Mouse (Mus musculus) E14TG2a.4 (cell line): ENCODE measurements at regions not wholly inside any gene's neighbourhood (a gene's known extent, or its start where the extent isn't known, plus 50 kb on each side); places are given as distances from the start of the nearest gene placed in this dataset.

ENCODE experiments used
- H3K27me3 ChIP-seq: 2 replicates; pipeline ENCODE4 v1.6.1; 2014; ENCODE audit warnings: low read length, control low read depth; ENCODE audit not compliant: insufficient read depth
- H3K36me3 ChIP-seq: 2 replicates; pipeline ENCODE4 v1.6.1; 2014; ENCODE audit warnings: low read length, control low read depth; ENCODE audit not compliant: insufficient read depth
- H3K4me1 ChIP-seq: replicated peaks from 2 replicates; pipeline ENCODE4 v1.6.1; 2014; ENCODE audit warnings: low read depth, low read length, control low read depth
- H3K4me3 ChIP-seq: replicated peaks from 2 replicates; pipeline ENCODE4 v1.5.1; 2014; ENCODE audit warnings: mild to moderate bottlenecking, low read length
- H3K9me3 ChIP-seq: 2 replicates; pipeline ENCODE4 v1.6.1; 2014; ENCODE audit warnings: low read length, control low read depth
- CTCF ChIP-seq: conservative IDR thresholded peaks from 2 replicates; pipeline ENCODE4 v1.5.1; 2014; ENCODE audit warnings: low read length
- NANOG ChIP-seq: IDR thresholded peaks from 2 replicates; pipeline ENCODE4 v1.6.1; 2014; ENCODE audit warnings: borderline replicate concordance, low read length, mixed read lengths
- POU5F1 ChIP-seq: IDR thresholded peaks from 2 replicates; pipeline ENCODE4 v1.6.1; 2014; ENCODE audit warnings: low read length, borderline replicate concordance

DNA sequence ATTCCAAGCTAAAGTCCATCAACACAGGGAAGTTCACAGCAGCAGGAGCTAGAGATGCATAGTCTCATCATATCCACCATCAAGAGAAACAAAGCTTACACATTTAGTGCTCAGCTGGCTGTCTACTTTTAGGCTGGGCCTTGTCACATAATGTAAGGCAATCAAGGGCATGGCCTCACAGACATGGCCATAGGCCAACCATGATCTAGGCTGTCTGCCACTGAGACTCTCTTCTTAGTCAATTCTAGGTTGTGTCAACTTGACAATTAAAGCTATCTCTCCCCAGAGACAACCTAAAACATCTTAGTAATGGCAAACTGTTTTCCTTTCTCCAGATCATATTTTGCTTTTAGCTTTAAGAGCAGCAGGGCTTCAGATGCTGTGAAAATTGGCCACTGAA, 340.0 kb downstream of the Ankrd50 start:
- no peaks in the 10 kb centered on the region for H3K36me3 ChIP-seq
- TF ChIP-seq NANOG (no peak), CTCF (no peak), POU5F1 (no peak)
- H3K27me3 ChIP-seq = no peaks in the 10 kb centered on the region
- peaks cover 3% of the 10 kb centered on the region; the same call in 1 of the 2 replicates for H3K4me1 ChIP-seq
- no peak overlapping the region for H3K4me3 ChIP-seq
- no peaks in the 10 kb centered on the region for H3K9me3 ChIP-seq

DNA sequence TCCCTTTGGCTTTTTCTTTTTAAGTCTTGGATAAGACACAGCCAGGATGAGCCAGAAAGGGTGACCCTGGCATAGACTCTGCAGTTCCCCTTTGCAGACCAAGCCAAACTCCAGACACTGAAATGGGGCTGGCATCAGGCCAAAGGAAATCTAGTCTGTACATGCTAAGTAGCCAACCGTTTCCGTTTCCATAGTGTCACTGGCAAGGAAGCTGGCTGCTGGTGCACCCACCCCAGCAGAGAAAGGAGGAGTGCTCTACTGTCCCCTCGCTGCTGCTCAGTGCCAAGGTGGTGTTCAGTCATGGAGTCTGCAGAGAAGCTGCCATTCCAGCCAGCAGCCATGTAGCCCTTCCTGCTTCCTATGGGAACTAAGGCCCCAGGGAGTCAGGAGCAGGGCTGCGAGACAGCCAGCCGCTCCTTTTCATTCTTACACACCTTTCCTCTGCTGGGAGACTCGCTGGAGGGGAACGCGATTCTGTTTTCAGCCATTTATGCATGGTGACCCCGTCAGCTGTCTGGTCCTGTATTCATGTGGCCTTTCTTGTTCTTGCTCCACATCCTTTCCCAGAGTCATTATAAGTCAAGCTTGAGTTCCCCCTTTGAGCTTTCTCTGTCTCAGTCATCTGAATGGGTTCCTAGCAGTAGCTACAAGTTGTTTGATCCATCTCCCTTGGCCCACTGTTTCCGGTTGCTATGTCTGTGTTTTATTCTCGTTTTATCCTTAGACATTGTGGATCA, 341.3 kb downstream of the Ankrd50 start:
- TF ChIP-seq CTCF = no peak
- TF ChIP-seq POU5F1 = no peak
- no peak for TF ChIP-seq NANOG
- Histone ChIP-seq H3K4me1 (peaks cover 3% of the 10 kb centered on the region; the same call in 1 of the 2 replicates), H3K27me3 (no peaks in the 10 kb centered on the region), H3K9me3 (no peaks in the 10 kb centered on the region), H3K4me3 (no peak overlapping the region), H3K36me3 (no peaks in the 10 kb centered on the region)

- TF ChIP-seq CTCF = no peak
- TF ChIP-seq NANOG = no peak
- no peak for TF ChIP-seq POU5F1
- Histone ChIP-seq H3K4me3 (no peak overlapping the region), H3K27me3 (no peaks in the 10 kb centered on the region), H3K9me3 (no peaks in the 10 kb centered on the region), H3K36me3 (no peaks in the 10 kb centered on the region), H3K4me1 (peaks cover 3% of the 10 kb centered on the region; the same call in 1 of the 2 replicates)
These were observed 345.3 kb downstream of the Ankrd50 start for GRCm38 (mm10) chr3:38139387-38139786.

GRCm38 (mm10) chr3:38138014-38138413, 346.6 kb downstream of the Ankrd50 start:
- Histone ChIP-seq H3K9me3 (no peaks in the 10 kb centered on the region), H3K27me3 (no peaks in the 10 kb centered on the region), H3K36me3 (no peaks in the 10 kb centered on the region), H3K4me1 (no peaks in the 10 kb centered on the region), H3K4me3 (no peak overlapping the region)
- TF ChIP-seq POU5F1 (no peak), NANOG (no peak), CTCF (no peak)

- H3K9me3 ChIP-seq = no peaks in the 10 kb centered on the region
- no peak overlapping the region for H3K4me3 ChIP-seq
- H3K27me3 ChIP-seq = no peaks in the 10 kb centered on the region
- H3K36me3 ChIP-seq = no peaks in the 10 kb centered on the region
- no peak for TF ChIP-seq NANOG
- TF ChIP-seq POU5F1 = no peak
- no peak for TF ChIP-seq CTCF
- no peaks in the 10 kb centered on the region for H3K4me1 ChIP-seq
These were observed 348.8 kb downstream of the Ankrd50 start for GRCm38 (mm10) chr3:38135808-38136214.

- H3K36me3 ChIP-seq = no peaks in the 10 kb centered on the region
- H3K4me1 ChIP-seq = no peaks in the 10 kb centered on the region
- H3K9me3 ChIP-seq = no peaks in the 10 kb centered on the region
- TF ChIP-seq POU5F1 (no peak), CTCF (no peak), NANOG (no peak)
- H3K27me3 ChIP-seq = 0 out of 2 replicates have a peak, but pooled peaks cover under 1% of the 10 kb centered on the region
- H3K4me3 ChIP-seq = no peak overlapping the region
These were observed 350.2 kb downstream of the Ankrd50 start for GRCm38 (mm10) chr3:38134425-38134824.

DNA sequence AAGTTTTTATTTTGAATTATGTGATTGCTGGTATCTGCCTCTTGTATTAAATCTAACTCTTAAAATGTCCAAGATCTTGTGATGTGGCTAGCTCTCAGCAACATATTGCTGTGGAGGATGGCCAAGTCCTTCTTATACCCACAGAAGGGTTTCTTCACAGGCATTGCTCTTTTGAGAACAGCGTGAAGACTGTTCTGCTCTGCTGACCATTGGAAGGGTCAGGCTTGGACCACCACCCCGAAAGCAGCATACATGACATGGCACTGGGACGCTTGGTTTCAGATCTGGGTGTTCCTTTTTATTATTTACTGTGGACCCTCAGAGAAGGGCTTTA, 352.8 kb downstream of the Ankrd50 start:
- H3K27me3 ChIP-seq = 0 out of 2 replicates have a peak, but pooled peaks cover 3% of the 10 kb centered on the region
- H3K4me1 ChIP-seq = no peaks in the 10 kb centered on the region
- H3K9me3 ChIP-seq = no peaks in the 10 kb centered on the region
- no peaks in the 10 kb centered on the region for H3K36me3 ChIP-seq
- no peak overlapping the region for H3K4me3 ChIP-seq
- TF ChIP-seq NANOG = no peak
- TF ChIP-seq CTCF = no peak
- TF ChIP-seq POU5F1 = no peak

DNA sequence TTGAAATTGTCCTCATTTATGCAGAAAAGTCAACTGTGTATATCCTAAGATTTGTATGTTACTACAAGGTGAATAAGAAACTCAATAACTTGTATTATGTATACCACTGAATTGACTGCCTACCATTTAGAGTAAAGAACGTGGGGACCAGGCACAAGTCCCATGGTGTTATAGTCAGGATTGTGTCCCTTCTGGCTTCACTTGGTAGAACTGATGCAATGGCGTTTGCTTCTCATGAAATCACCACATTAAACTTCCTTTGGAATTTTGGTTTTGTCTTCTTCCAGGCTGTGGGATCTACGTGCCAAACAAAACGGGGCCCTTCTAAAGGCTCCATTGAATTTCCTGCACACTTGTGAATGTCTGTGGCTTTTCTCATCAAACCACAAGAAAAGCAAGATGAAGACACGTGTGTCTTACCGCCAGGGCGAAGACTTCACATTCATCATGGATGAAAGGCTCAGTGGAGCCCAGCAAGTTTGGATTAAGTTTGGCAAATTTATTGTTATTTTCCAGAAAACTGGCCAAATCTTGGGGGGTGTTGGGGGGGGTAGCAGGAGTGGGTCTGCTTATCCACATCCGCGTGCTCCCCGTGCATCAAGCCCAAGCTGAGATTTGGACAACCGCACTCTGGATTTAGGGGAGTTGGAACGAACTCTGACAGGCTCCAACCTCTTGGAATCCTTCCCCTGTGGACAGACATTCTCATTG, 353.3 kb downstream of the Ankrd50 start:
- Histone ChIP-seq H3K4me3 (no peak overlapping the region), H3K4me1 (no peaks in the 10 kb centered on the region), H3K27me3 (0 out of 2 replicates have a peak, but pooled peaks cover 3% of the 10 kb centered on the region), H3K9me3 (no peaks in the 10 kb centered on the region), H3K36me3 (no peaks in the 10 kb centered on the region)
- TF ChIP-seq NANOG (no peak), POU5F1 (no peak), CTCF (no peak)

DNA sequence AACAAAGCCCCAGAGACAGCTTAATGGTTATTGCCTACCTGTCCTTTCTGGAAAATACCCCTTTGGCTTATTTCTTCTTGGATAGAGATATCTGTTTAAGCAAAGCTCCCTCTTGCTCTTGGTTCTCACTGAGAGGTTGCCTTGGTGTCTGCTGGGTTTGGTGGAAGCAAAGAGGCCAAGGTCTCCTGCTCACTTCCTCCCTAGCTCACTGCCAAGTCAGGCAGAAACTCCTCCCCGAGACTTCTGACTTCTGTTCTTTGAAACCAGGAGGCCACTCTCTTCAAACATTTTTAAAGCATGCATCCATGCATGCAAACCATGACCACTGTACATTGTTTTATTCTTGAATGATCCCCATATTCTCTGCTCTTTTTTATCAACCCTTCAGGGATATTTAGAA, 354.6 kb downstream of the Ankrd50 start:
- no peaks in the 10 kb centered on the region for H3K4me1 ChIP-seq

More for the DNA sequence above, 354.6 kb downstream of the Ankrd50 start:
- Histone ChIP-seq H3K27me3 (0 out of 2 replicates have a peak, but pooled peaks cover 3% of the 10 kb centered on the region), H3K4me3 (no peak overlapping the region), H3K9me3 (no peaks in the 10 kb centered on the region), H3K36me3 (no peaks in the 10 kb centered on the region)
- TF ChIP-seq CTCF = no peak
- TF ChIP-seq NANOG = no peak
- TF ChIP-seq POU5F1 = no peak
